Mouse (Mus musculus) neural tube, embryonic 15.5 days (tissue): ENCODE results near the gene Aatf. TPM values are rescaled to one million over a fixed set of nuclear protein-coding genes. Genes with fewer than 3 reads are reported as not detected.

Source experiments
- ATAC-seq: fragments of 200-750 bp; cut with Nextera tagmentation; 2 replicates; pipeline ENCODE4 v1.8.0; 2017; ENCODE audit warnings: mild to moderate bottlenecking, moderate TSS enrichment, moderate library complexity; ENCODE audit not compliant: low FRiP score
- H3K27ac ChIP-seq: fragments of 300-500 bp; sonication (generic); replicated peaks from 2 replicates; pipeline ENCODE4 v1.5.1; 2015; ENCODE audit warnings: mild to moderate bottlenecking, inconsistent platforms
- H3K27me3 ChIP-seq: fragments of 300-500 bp; sonication (generic); replicated peaks from 2 replicates; pipeline ENCODE4 v1.6.1; 2015; ENCODE audit warnings: inconsistent platforms
- H3K36me3 ChIP-seq: fragments of 300-500 bp; sonication (generic); 2 replicates; pipeline ENCODE4 v1.6.1; 2015; ENCODE audit warnings: inconsistent platforms
- H3K4me1 ChIP-seq: fragments of 300-500 bp; sonication (generic); 2 replicates; pipeline ENCODE4 v1.6.1; 2015; ENCODE audit warnings: inconsistent platforms
- H3K4me2 ChIP-seq: fragments of 300-500 bp; sonication (generic); 2 replicates; pipeline ENCODE4 v1.6.1; 2015; ENCODE audit warnings: inconsistent platforms, mild to moderate bottlenecking, moderate library complexity
- H3K4me3 ChIP-seq: fragments of 300-500 bp; sonication (generic); replicated peaks from 2 replicates; pipeline ENCODE4 v1.5.1; 2015; ENCODE audit warnings: mild to moderate bottlenecking, inconsistent platforms
- H3K9ac ChIP-seq: fragments of 300-500 bp; sonication (generic); replicated peaks from 2 replicates; pipeline ENCODE4 v1.6.1; 2015; ENCODE audit warnings: mild to moderate bottlenecking, inconsistent platforms
- H3K9me3 ChIP-seq: fragments of 300-500 bp; sonication (generic); replicated peaks from 2 replicates; pipeline ENCODE4 v1.6.1; 2016; ENCODE audit warnings: inconsistent platforms
- WGBS: fragments of 180-500 bp; shearing (Covaris S2); methylation state at CpG from one replicate; pipeline ENCODE4 v1.1.7; 2015; ENCODE audit warnings: mixed read lengths; 5-methylcytosine and 5-hydroxymethylcytosine counted together
- polyA plus RNA-seq: library from polyadenylated mRNA; unstranded; fragments of >200 nt; fragmentation: Nextera tagmentation; extraction: Ambion mirVana; gene quantifications from 2 replicates; pipeline ENCODE4 v1.2.1, GENCODE M21; 2015

Gene Aatf
- polyA plus RNA-seq, 1 experiment from 2014 or later, result 49.8 TPM

DNA sequence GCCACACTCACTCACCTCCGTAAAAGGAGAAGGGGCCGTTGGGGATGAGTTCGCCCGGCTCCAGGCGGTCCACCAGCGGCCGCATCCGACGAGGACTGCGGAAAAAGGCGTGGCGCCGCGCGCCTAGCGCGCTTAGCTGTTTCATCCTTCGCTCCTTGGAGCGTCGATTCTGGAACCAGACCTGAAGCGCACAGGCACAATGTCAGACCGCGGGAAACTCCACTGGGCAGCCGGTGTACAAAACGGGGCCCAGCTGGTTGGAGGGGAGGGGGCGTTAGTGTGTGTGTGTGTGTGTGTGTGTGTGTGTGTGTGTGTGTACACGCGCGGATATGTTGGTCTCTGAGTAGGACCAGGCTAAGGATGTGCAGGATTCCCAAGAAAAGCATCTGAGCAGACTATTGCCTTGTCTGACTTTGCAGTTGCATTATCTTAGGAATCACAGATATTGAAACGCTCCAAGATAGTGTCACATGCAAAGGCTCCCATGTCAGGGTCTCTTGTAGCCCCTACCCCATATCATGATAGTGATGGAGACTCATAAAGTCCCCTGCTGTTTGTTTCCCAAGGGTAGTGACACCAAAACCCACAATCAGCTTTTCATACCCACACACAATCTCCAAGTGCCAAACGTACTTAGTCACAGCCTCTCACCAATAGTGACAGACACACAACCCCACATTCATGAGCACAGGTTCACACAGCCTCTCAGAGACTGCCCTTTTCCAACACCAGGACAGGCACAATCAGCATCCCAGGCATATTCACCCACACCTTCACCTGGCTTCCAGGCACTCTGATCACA lies 7.1 kb upstream of the Aatf start:
- 1% methylated on average over 31 of the region's 31 CpGs for WGBS
- Histone ChIP-seq H3K4me2 (peak overlapping the region; percentile 70), H3K9me3 (no peaks in the 10 kb centered on the region), H3K4me1 (peaks cover 26% of the 10 kb centered on the region), H3K36me3 (no peaks in the 10 kb centered on the region), H3K27ac (peak overlapping the region; percentile 83), H3K27me3 (peaks cover 75% of the 10 kb centered on the region), H3K4me3 (peak overlapping the region; percentile 50), H3K9ac (peak overlapping the region; percentile 62)
- no peak for ATAC-seq

DNA sequence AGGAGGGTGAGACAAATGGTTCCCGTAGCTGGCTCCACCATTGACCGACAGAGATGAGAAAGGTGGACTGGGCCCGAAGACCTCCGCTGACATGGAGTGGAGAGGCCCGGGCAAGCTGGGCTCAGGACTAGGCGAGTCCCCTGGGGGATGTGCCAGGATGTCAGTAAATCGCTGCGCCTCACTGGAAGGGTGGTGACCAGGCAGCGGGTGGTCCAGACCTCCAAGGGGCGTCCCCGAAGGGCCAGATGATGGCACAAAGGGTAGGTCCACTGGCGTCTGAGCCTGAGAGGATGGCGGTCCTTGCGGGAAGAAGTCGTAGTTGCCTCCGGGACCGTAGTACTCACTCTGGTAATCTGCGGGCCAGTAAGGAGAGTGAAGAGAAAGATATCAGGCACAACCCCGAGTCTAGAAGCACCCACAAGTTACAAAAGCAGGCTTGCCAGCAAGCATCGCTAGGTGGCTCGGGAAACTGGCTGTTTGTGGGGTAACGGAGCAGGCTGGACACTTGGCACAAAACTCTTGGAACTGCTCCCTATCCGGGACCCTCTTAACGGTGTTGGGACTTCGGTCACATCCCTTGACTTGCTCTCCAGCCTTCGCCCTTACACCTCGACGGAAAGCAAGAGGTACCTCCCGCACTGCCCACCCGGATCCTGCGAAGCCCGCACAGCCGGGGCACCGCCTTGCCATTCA lies 6.4 kb upstream of the Aatf start:
- H3K4me1 ChIP-seq, result peaks cover 18% of the 10 kb centered on the region
- H3K4me2 ChIP-seq, result peak overlapping the region; percentile 70
- H3K27ac ChIP-seq, result peak overlapping the region; percentile 83
- H3K9me3 ChIP-seq, result no peaks in the 10 kb centered on the region
- 3% methylated on average over 34 of the region's 34 CpGs for WGBS
- no peak for ATAC-seq
- H3K4me3 ChIP-seq, result peak overlapping the region; percentile 50
- H3K36me3 ChIP-seq, result no peaks in the 10 kb centered on the region
- peaks cover 76% of the 10 kb centered on the region for H3K27me3 ChIP-seq
- peak overlapping the region; percentile 62 for H3K9ac ChIP-seq

DNA sequence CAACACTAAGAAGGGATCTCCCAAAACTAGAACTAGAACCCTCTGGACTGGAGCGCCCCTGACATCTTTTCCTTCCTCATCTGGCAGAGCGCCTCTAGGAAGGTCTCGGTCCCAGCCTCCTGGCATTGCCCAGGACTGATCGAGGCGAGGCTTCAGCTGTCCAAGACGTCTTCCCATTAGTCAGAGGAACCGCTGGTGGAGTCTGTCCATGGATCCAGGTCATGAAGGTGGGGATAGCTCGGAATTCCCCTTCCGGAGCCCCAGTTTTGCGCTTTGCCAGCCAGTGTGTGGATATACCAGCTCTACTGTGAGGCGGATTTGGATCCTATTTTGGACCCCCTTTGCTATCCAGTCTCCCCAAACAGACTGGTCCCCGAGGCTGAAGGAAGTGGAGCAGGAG lies 5.7 kb upstream of the Aatf start:
- Histone ChIP-seq H3K4me1 (peaks cover 14% of the 10 kb centered on the region), H3K27me3 (peaks cover 79% of the 10 kb centered on the region), H3K4me3 (peak overlapping the region; percentile 50), H3K4me2 (peak overlapping the region; percentile 70), H3K36me3 (no peaks in the 10 kb centered on the region), H3K9me3 (no peaks in the 10 kb centered on the region), H3K9ac (peak overlapping the region; percentile 62), H3K27ac (peak overlapping the region; percentile 83)
- ATAC-seq, result no peak
- WGBS, result 7% methylated on average over 12 of the region's 12 CpGs

DNA sequence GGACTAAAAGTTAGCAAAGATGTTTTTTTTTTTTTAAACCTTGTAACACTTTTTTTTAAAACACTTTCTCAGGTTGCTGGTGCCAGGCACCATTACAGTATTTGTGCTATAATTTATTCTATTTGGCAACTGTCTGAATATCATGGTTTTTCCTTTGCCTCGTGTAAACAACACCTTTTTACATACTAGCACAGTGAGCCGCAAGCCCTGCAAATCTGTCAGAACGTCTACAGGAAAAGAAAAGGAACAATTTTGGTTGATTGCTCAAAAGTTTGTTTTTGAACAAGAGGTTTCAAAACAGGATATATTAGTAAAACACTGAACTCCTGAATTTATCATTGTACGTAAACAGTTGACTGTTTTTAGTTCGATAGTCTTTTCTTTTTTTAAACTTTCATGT lies 4.9 kb upstream of the Aatf start:
- Histone ChIP-seq H3K4me2 (peak overlapping the region; percentile 70), H3K27me3 (peaks cover 72% of the 10 kb centered on the region), H3K36me3 (no peaks in the 10 kb centered on the region), H3K9me3 (no peaks in the 10 kb centered on the region), H3K4me1 (peaks cover 16% of the 10 kb centered on the region), H3K4me3 (peak overlapping the region; percentile 50), H3K9ac (no peak overlapping the region), H3K27ac (0 out of 2 replicates have a peak overlapping the region, but pooled peaks have one; percentile 83)
- WGBS, result 24% methylated on average over 5 of the region's 5 CpGs
- ATAC-seq, result no peak

DNA sequence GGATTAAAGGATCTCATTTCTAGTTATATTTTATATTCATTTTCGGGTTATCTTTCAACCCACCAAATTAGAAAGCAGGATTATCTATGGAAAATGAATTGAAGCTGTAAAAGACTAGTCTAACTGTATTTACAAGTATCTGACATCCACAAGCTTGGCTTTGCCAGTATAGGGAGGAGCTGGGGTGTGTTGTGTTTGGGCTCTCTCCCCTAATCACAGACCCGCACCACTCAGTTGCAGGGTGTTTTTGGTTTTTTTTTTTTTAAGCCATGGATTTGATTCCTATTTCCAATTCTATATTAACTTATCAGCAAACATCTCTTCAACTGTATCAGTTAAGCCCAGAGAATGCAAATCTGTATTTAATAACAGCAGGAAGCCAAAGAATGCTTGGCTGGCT lies 4.1 kb upstream of the Aatf start:
- Histone ChIP-seq H3K4me2 (peak overlapping the region; percentile 77), H3K36me3 (no peaks in the 10 kb centered on the region), H3K27me3 (peaks cover 64% of the 10 kb centered on the region), H3K4me1 (peaks cover 15% of the 10 kb centered on the region), H3K9me3 (no peaks in the 10 kb centered on the region), H3K4me3 (peak overlapping the region; percentile 27), H3K27ac (peak overlapping the region; percentile 54; the same call in 1 of the 2 replicates), H3K9ac (0 out of 2 replicates have a peak overlapping the region, but pooled peaks have one; percentile 20)
- WGBS, result 12% methylated on average over 2 of the region's 2 CpGs
- ATAC-seq, result no peak

DNA sequence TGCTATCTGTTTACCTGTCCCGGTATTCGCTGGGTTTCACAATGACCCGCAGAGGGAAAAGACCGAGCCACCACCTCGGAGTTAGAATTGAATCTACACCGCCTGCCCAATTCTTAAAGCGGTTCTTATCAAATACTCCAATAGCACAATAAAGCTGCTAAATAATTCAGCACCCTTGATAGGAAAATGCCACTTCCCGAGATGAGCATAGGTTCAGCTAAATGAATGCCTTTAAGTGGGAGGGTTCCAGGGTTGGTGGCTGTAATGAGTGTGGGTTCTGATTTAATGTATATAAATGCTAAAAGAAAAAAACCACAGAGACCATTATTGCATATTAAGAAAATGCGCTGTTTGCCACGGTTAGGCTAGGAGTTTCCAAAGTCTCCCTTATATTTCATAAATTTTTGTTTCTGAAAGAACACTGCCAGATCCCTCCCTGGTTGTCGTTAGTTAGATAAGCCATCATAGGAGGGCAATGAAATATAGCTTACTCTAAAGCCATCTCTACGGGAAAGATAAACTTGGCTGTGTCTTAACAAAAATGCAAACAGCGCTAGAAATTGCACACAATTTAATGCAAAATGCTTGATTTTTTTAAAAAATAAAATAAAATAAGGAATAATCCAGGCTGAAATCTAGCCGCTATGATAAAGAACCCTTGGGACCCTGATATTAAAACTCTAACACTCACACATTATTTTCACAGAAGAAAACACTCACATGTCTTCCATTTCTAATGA lies 3.3 kb upstream of the Aatf start:
- H3K36me3 ChIP-seq, result no peaks in the 10 kb centered on the region
- 0 out of 2 replicates have a peak overlapping the region, but pooled peaks have one; percentile 2 for H3K9ac ChIP-seq
- no peaks in the 10 kb centered on the region for H3K9me3 ChIP-seq
- peak overlapping the region; percentile 77 for H3K4me2 ChIP-seq
- peak overlapping the region; percentile 23 for H3K4me3 ChIP-seq
- peaks cover 58% of the 10 kb centered on the region for H3K27me3 ChIP-seq
- ATAC-seq, result no peak
- H3K27ac ChIP-seq, result peak overlapping the region; percentile 62
- 5% methylated on average over 14 of the region's 14 CpGs for WGBS
- peaks cover 19% of the 10 kb centered on the region for H3K4me1 ChIP-seq

DNA sequence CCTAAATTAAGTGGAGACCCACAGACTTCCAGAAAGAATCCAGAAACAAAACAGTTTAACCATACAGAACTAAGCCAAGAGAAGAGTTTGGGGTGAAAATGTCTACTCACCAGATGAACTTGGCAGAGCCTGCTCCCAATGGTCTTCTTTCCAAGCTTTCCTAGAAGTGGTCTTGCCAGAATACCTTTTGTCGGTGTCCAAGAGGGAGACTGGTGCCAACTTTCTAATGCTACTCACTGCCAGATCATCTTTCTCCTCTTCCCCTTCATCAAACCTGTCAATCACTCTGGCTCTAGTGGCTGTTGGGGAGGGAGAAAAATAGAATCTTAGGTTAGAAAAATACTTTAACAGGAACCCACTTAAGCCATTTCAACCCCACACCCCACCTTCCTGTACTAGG lies 1.3 kb downstream of the Aatf start:
- Histone ChIP-seq H3K4me3 (no peak overlapping the region), H3K4me2 (peak overlapping the region; percentile 77), H3K27me3 (peaks cover 24% of the 10 kb centered on the region), H3K36me3 (peaks cover 21% of the 10 kb centered on the region; the same call in 1 of the 2 replicates), H3K9me3 (no peaks in the 10 kb centered on the region), H3K27ac (no peak overlapping the region), H3K4me1 (peaks cover 25% of the 10 kb centered on the region), H3K9ac (no peak overlapping the region)
- 94% methylated on average over 1 of the region's 1 CpGs for WGBS
- ATAC-seq, result no peak

DNA sequence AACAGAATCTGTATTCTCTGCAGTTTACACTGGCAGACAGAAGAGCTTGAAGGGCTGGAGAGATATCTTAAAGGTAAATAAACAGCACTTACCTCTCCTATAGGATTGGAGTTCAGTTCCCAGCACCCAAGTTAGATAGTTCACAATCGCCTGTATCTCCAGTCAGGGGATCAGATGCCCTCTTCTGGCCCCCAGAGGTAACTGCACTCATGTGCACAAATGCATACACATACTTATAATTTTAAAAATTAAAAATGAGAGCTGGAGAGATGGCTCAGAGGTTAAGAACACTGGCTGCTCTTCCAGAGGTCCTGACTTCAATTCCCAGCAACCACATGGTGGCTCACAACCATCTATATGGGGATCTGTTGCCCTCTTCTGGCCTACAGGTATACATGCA lies 9.0 kb downstream of the Aatf start:
- Histone ChIP-seq H3K4me1 (no peaks in the 10 kb centered on the region), H3K27me3 (no peaks in the 10 kb centered on the region), H3K36me3 (peaks cover 29% of the 10 kb centered on the region), H3K27ac (no peak overlapping the region), H3K9ac (no peak overlapping the region), H3K4me3 (no peak overlapping the region), H3K4me2 (no peak overlapping the region), H3K9me3 (no peaks in the 10 kb centered on the region)
- no peak for ATAC-seq
- WGBS, result 100% methylated on average over 1 of the region's 1 CpGs

DNA sequence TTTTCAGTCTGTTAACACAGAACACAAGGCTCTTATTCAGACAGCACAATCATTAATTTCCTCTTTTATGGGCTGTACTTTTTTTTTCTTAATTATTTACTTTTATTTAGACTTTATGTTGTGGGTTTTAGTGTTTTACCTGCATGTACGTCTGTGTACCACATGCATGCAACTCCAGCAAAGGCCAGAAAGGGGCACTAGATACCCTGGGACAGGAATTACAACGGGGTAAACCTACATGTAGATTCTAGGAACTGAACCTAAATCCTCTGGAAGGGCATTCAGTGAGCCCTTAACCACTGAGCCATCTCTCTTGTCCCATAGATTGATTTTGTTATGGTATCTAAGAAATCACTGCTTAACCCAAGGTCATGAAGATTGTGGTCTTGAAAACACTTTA lies 15.4 kb downstream of the Aatf start:
- Histone ChIP-seq H3K27me3 (no peaks in the 10 kb centered on the region), H3K36me3 (peaks cover 14% of the 10 kb centered on the region), H3K4me1 (peaks cover 4% of the 10 kb centered on the region), H3K27ac (no peak overlapping the region), H3K9me3 (no peaks in the 10 kb centered on the region), H3K9ac (no peak overlapping the region), H3K4me3 (no peak overlapping the region), H3K4me2 (no peak overlapping the region)
- no peak for ATAC-seq
- WGBS, result 66% methylated on average over 2 of the region's 2 CpGs

DNA sequence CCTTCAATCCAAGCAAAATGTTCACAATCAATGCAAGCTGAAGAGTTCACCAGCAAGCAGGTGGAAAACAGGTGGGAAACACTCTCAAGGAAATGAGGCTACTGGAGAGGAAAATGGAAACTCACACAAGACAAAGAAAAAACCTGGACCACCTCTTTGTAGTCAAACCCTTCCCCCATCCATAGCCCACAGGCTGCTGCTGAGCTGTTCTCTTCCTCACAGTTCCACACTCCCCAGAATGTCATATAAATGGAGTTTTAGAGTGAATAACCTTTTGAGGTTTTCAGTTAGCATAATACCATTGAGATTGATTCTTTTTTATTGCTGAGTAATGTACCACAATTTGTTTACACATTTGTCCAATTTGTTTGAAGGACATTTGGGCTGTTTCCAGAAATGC lies 16.4 kb downstream of the Aatf start:
- Histone ChIP-seq H3K27me3 (no peaks in the 10 kb centered on the region), H3K4me1 (peaks cover 4% of the 10 kb centered on the region), H3K36me3 (peaks cover 15% of the 10 kb centered on the region), H3K27ac (peak overlapping the region; percentile 39; the same call in 1 of the 2 replicates), H3K4me3 (no peak overlapping the region), H3K4me2 (no peak overlapping the region), H3K9ac (no peak overlapping the region), H3K9me3 (no peaks in the 10 kb centered on the region)
- ATAC-seq, result no peak

DNA sequence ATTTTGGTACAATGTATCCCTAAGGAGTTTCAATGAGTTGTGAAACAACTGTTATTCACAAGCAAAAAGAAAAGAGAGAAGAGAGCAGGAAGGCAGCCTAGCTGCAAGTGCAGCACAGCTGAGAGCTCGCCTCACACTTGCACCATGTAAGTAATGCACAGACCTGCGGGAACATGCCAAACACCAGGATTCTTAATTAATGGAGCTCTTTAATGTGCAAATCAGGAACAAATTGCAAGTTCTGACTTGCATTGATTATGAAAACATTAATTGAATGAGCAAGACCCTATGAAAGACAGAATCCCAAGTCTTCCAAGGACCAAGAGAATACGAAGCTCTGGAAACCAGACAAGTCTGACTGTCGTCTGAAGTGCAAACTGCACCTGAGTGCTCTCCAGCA lies 17.5 kb downstream of the Aatf start:
- WGBS, result 34% methylated on average over 4 of the region's 4 CpGs
- peaks cover 4% of the 10 kb centered on the region for H3K4me1 ChIP-seq
- no peak for ATAC-seq
- H3K36me3 ChIP-seq, result peaks cover 22% of the 10 kb centered on the region
- H3K4me2 ChIP-seq, result no peak overlapping the region
- no peaks in the 10 kb centered on the region for H3K27me3 ChIP-seq
- H3K9me3 ChIP-seq, result no peaks in the 10 kb centered on the region
- H3K27ac ChIP-seq, result 0 out of 2 replicates have a peak overlapping the region, but pooled peaks have one; percentile 35
- H3K9ac ChIP-seq, result no peak overlapping the region
- H3K4me3 ChIP-seq, result no peak overlapping the region
